Mouse (Mus musculus): Measurements from ENCODE around the gene Dnal1. TPM values are rescaled to one million over a fixed set of nuclear protein-coding genes. Genes with fewer than 3 reads are reported as not detected.

Dnal1 gene
- polyA plus RNA-seq, 1 experiment from 2014 or later, result 4.9 TPM

DNA sequence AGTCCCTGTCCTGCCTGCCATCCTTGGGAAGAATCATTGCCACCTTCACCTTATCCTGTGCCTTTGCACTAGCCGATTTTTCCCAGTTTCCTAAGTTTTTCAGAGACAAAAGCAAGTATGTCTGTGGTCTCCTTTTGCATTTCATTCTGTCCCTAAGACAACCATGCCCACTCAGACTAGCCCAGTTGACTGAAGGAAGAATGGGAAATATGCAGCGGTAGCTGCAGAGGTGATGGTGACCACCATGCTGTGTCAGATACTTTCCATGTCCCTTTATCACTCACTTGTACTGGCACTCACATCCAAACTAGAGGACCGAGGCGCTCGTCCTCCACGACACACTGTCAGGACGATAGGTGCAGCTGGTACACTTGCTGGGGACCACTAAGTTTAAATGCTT is 23.0 kb downstream of the Dnal1 start:
- Histone ChIP-seq H3K4me1 (no peaks in the 10 kb centered on the region), H3K4me3 (no peak overlapping the region), H3K27ac (no peak overlapping the region), H3K36me3 (peaks cover 31% of the 10 kb centered on the region), H3K27me3 (ENCODE audit: low read depth, poor library complexity, severe bottlenecking) (no peaks in the 10 kb centered on the region), H3K9me3 (replicated peaks) (no peaks in the 10 kb centered on the region)
- DNase-seq (ENCODE audit: low spot score), result no peak
- WGBS, result 94% methylated on average over 7 of the region's 7 CpGs

DNA sequence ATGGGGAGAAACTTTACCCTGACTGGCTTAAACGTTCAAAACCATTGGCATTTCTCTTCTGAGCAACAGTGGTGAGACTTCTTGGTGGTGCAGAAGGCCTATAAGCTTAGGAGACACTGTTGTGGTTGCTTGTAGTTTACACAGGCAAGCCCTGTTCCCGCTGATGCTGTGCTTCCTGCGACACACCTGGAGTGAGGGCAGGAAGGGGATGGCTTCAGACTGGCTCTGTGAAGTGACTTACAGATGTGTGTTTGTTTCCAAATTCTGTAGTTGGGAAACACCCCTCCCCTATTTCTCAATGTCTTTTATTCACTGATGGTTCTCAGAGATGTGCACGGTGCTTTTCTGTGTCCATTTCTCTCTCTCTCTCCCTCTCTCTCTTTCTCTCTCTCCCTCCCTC is 26.0 kb downstream of the Dnal1 start:
- WGBS, result 75% methylated on average over 4 of the region's 4 CpGs
- no peaks in the 10 kb centered on the region for H3K4me1 ChIP-seq
- DNase-seq (ENCODE audit: low spot score), result no peak
- H3K27ac ChIP-seq, result no peak overlapping the region
- H3K9me3 ChIP-seq (replicated peaks), result no peaks in the 10 kb centered on the region
- H3K4me3 ChIP-seq, result no peak overlapping the region
- H3K36me3 ChIP-seq, result peaks cover 33% of the 10 kb centered on the region
- no peaks in the 10 kb centered on the region for H3K27me3 ChIP-seq (ENCODE audit: low read depth, poor library complexity, severe bottlenecking)

DNA sequence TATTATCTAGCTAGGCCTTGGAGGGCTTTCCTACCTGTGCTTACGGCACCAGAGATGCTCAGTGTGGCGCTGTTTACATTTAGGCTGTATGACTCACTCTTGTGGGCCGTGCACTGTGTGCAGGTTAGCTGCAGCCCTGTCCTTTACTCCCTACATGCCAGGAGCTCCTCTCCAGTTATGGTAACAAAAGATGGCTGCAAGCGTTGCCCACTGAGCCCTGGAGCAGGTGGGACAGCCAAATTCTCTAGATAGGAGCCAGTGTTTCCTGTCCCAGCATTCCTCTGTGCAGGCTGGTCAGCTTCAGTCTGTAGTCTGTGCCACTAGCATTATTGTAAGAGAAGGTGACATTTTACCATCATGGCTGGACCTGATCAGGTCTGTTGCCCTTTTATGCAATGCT is 27.1 kb downstream of the Dnal1 start:
- no peak overlapping the region for H3K27ac ChIP-seq
- H3K4me1 ChIP-seq, result no peaks in the 10 kb centered on the region
- peaks cover 25% of the 10 kb centered on the region for H3K36me3 ChIP-seq
- no peak overlapping the region for H3K4me3 ChIP-seq
- DNase-seq (ENCODE audit: low spot score), result no peak
- H3K27me3 ChIP-seq (ENCODE audit: low read depth, poor library complexity, severe bottlenecking), result no peaks in the 10 kb centered on the region
- no peaks in the 10 kb centered on the region for H3K9me3 ChIP-seq (replicated peaks)
- WGBS, result 90% methylated on average over 4 of the region's 4 CpGs

DNA sequence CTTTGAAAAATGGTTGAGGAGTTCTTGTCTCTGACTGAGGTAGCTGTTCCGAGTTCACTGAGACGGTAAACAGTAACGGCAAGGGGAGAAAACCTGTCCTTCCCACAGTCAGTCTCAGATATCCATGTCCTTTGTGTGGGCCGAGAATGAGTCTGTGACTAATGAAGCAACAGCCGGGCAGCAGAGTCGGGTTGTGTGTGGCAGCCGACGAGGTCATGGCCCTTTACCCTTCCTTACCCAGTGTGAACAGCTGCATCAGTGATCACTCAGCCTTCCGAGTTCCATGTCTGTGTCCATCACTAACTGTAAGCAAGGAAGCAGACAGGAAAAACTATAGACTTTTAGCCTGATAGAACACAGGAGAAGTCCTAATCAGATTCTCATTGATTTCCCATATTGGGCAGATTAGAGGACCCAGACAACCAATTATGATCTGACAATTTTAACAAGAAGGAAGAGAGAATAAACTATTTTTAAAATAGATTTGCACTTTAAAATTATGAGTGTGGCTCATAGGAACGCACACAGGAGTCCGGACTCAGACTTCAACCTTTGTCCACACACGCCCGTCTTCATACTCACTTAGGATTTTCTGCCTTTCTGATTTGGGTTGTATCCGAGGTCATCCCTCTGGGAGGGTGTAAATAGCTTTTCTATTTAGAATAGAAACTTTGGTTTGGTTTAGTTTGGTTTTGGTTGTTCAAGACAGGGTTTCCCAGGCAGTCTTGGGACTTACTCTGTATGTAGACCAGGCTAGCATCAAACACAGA is 28.3 kb downstream of the Dnal1 start:
- Histone ChIP-seq H3K4me3 (no peak overlapping the region), H3K27ac (no peak overlapping the region), H3K9me3 (replicated peaks) (no peaks in the 10 kb centered on the region), H3K36me3 (peaks cover 20% of the 10 kb centered on the region), H3K27me3 (ENCODE audit: low read depth, poor library complexity, severe bottlenecking) (no peaks in the 10 kb centered on the region), H3K4me1 (no peaks in the 10 kb centered on the region)
- no peak for DNase-seq (ENCODE audit: low spot score)
- WGBS, result 65% methylated on average over 14 of the region's 14 CpGs

GRCm38 (mm10) chr12:84147954-84148621 is 33.9 kb downstream of the Dnal1 start, which contains the start of gene Pnma1:
Gene Pnma1, minus strand, starts transcription at chr12:84148489.
- peaks cover 46% of the 10 kb centered on the region for H3K36me3 ChIP-seq
- peak; percentile 87 for DNase-seq (ENCODE audit: low spot score)
- peak within 1 kb of the TSS; percentile 65 for H3K4me3 ChIP-seq
- no peaks in the 10 kb centered on the region for H3K9me3 ChIP-seq (replicated peaks)
- peaks cover 22% of the 10 kb centered on the region for H3K4me1 ChIP-seq
- WGBS, result 2% methylated on average over 50 of the region's 50 CpGs
- H3K27ac ChIP-seq, result peak within 1 kb of the TSS; percentile 63
- H3K27me3 ChIP-seq (ENCODE audit: low read depth, poor library complexity, severe bottlenecking), result no peaks in the 10 kb centered on the region

DNA sequence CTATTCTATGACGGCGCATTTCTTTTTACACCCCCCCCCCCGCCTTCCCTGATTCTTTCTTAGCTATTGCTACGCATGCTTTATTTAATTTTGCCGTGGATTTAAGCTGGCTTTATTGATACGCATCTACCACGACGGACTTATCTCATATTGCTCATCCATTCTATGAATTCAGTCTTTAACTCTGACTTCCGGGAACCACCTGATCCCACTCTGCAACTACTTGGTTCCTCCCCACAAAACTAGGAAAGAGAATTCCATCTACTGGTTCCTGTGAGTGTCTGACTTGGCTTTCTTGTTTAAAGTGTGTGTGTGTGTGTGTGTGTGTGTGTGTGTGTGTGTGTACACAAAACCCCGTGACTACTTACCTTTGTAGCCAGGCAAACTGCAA is 34.5 kb downstream of the Dnal1 start:
- Histone ChIP-seq H3K4me3 (peak overlapping the region; percentile 65), H3K27ac (no peak overlapping the region), H3K4me1 (peaks cover 22% of the 10 kb centered on the region), H3K27me3 (ENCODE audit: low read depth, poor library complexity, severe bottlenecking) (no peaks in the 10 kb centered on the region), H3K36me3 (peaks cover 50% of the 10 kb centered on the region), H3K9me3 (replicated peaks) (no peaks in the 10 kb centered on the region)
- WGBS, result 26% methylated on average over 10 of the region's 10 CpGs
- no peak for DNase-seq (ENCODE audit: low spot score)

- no peak for DNase-seq (ENCODE audit: low spot score)
- Histone ChIP-seq H3K27me3 (ENCODE audit: low read depth, poor library complexity, severe bottlenecking) (no peaks in the 10 kb centered on the region), H3K4me3 (no peak overlapping the region), H3K9me3 (replicated peaks) (no peaks in the 10 kb centered on the region), H3K36me3 (peaks cover 59% of the 10 kb centered on the region), H3K4me1 (peaks cover 22% of the 10 kb centered on the region), H3K27ac (no peak overlapping the region)
- 94% methylated on average over 15 of the region's 15 CpGs for WGBS
Observed at GRCm38 (mm10) chr12:84149971-84150370, 35.8 kb downstream of the Dnal1 start.

DNA sequence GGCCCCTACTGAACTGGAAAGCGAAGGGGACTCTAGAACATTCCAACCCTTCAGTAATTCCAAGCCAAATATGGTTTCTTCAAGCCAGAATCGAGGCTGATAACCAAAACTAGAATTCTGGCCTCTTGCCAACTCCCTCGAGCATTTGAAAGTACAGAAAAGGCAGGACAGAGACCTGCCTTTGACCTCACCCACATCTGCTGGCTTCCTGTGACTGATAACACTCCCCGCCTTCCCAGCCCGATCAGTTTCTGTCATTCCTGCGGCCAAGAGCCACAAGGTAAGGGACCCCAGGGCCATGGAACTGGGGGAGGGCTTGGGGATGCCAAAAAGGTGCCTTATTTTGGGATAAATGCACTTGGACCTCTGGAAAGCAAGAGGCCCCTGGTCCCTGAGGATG is 36.8 kb downstream of the Dnal1 start:
- H3K9me3 ChIP-seq (replicated peaks), result no peaks in the 10 kb centered on the region
- H3K4me3 ChIP-seq, result no peak overlapping the region
- WGBS, result 80% methylated on average over 6 of the region's 6 CpGs
- H3K36me3 ChIP-seq, result peaks cover 67% of the 10 kb centered on the region
- no peak overlapping the region for H3K27ac ChIP-seq
- H3K4me1 ChIP-seq, result peaks cover 22% of the 10 kb centered on the region
- no peaks in the 10 kb centered on the region for H3K27me3 ChIP-seq (ENCODE audit: low read depth, poor library complexity, severe bottlenecking)
- no peak for DNase-seq (ENCODE audit: low spot score)

DNA sequence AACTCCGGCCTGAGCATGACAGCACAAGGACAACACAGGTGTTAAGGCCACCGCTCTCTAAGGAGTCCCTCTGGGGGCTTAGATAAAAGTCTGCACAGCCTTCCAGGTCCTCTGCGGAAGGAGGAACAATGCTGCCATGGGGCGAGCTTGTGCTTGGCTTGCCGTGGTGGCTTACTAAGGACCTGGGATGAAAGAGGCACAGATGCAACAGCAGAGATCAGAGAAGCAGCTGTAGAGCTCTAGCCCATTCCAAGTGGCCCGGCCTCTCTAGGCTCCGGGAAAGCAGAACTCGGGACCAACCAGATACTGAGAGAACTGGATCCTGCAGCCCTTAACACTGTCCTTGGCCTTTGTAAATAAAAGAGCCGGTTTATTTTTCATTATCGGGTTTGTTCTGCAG is 37.7 kb downstream of the Dnal1 start:
- no peaks in the 10 kb centered on the region for H3K9me3 ChIP-seq (replicated peaks)
- H3K4me3 ChIP-seq, result no peak overlapping the region
- WGBS, result 92% methylated on average over 10 of the region's 10 CpGs
- no peaks in the 10 kb centered on the region for H3K27me3 ChIP-seq (ENCODE audit: low read depth, poor library complexity, severe bottlenecking)
- H3K27ac ChIP-seq, result no peak overlapping the region
- peaks cover 73% of the 10 kb centered on the region for H3K36me3 ChIP-seq
- H3K4me1 ChIP-seq, result peaks cover 22% of the 10 kb centered on the region
- no peak for DNase-seq (ENCODE audit: low spot score)

DNA sequence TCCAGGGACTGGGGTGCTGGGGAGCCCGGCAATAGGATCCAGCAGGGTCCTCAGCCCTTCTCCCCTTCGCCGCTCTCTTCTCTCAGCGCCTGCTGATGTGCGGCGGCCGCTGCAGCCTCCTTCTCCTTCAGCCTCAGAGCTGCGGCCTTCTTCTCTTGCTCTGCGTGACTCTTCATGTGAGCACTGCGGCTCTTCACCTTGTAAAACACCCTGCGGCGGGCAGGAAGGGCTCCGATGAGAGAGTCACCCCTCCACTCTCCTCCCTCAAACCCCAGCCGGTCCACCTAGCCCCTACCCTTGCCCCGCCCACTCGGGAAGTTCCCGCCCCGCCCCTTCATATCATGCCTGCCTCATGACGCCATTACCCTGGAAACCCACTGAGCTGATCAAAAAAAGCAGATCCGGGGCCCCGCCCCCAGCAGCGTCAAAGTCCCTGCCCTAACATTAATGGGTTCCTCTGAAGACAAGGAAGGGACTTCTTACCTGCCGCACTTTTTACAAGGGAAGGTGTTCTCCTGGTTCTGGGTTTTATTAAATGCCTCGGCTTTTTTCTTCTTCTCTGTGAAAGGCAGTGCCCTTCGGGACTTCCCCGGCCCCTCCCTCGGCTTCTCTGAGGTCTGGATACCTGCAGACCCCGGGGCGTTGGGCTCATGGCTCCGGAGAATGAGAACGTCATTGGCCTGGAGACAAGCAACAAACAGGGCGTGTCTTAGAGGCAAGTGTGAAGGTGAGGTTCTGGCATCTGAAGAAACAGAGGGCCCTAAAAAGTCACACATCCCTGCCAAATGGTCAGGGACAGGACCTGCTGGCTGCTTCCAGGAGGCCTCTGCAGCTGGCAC is 38.4 kb downstream of the Dnal1 start:
- Histone ChIP-seq H3K9me3 (replicated peaks) (no peaks in the 10 kb centered on the region), H3K27me3 (ENCODE audit: low read depth, poor library complexity, severe bottlenecking) (no peaks in the 10 kb centered on the region), H3K27ac (no peak overlapping the region), H3K4me1 (peaks cover 22% of the 10 kb centered on the region), H3K4me3 (no peak overlapping the region), H3K36me3 (peaks cover 76% of the 10 kb centered on the region)
- WGBS, result 58% methylated on average over 32 of the region's 32 CpGs
- DNase-seq (ENCODE audit: low spot score), result no peak

- DNase-seq (ENCODE audit: low spot score), result no peak
- Histone ChIP-seq H3K36me3 (peaks cover 84% of the 10 kb centered on the region), H3K4me3 (no peak overlapping the region), H3K4me1 (peaks cover 15% of the 10 kb centered on the region), H3K27ac (no peak overlapping the region), H3K9me3 (replicated peaks) (no peaks in the 10 kb centered on the region), H3K27me3 (ENCODE audit: low read depth, poor library complexity, severe bottlenecking) (no peaks in the 10 kb centered on the region)
- 74% methylated on average over 6 of the region's 6 CpGs for WGBS
Observed at GRCm38 (mm10) chr12:84153414-84153813, 39.2 kb downstream of the Dnal1 start.

- 53% methylated on average over 11 of the region's 11 CpGs for WGBS
- Histone ChIP-seq H3K36me3 (peaks cover 97% of the 10 kb centered on the region), H3K9me3 (replicated peaks) (no peaks in the 10 kb centered on the region), H3K4me3 (no peak overlapping the region), H3K27ac (no peak overlapping the region), H3K27me3 (ENCODE audit: low read depth, poor library complexity, severe bottlenecking) (no peaks in the 10 kb centered on the region), H3K4me1 (peaks cover 6% of the 10 kb centered on the region)
- no peak for DNase-seq (ENCODE audit: low spot score)
Observed at GRCm38 (mm10) chr12:84154786-84155522, 40.8 kb downstream of the Dnal1 start.
